Mouse (Mus musculus): ENCODE results near the gene Lpgat1. TPM values are rescaled to one million over a fixed set of nuclear protein-coding genes. Genes with fewer than 3 reads are reported as not detected.

The Lpgat1 gene
- polyA plus RNA-seq, 1 experiment: 16.3 TPM

DNA sequence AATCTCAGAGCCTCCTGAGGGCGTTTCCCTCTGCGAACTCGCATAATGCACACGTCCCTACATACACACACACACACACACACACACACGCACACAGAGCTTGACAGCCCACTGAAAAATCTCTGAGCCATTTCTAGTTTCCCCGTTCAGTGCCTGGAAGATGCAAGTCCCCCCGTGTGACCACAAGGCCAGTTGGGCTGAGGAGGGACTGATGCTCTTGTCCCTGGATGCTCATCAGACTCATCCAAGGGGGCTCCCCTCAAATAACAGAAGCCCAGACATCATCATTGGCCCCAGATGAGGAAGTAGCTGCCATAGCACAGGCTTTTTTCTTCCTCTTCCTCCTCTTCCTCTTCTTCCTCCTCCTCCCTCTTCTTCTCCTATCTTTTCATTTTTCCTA is 90.3 kb downstream of the Lpgat1 start:
- no peak overlapping the region for H3K4me3 ChIP-seq
- no peak overlapping the region for H3K4me2 ChIP-seq (ENCODE audit: low read depth)
- H3K79me2 ChIP-seq (ENCODE audit: control insufficient read depth, insufficient read depth): no peaks in the 10 kb centered on the region
- no peak overlapping the region for H3ac ChIP-seq (ENCODE audit: control insufficient read depth, insufficient read length)
- TF ChIP-seq USF1 (IDR thresholded peaks at IDR 0.05; ENCODE audit: low read depth) (no peak), MAX (IDR thresholded peaks at IDR 0.05; ENCODE audit: low read depth) (no peak), POLR2A (IDR thresholded peaks at IDR 0.05; ENCODE audit: insufficient read length, low read depth) (no peak), REST (IDR thresholded peaks at IDR 0.05; ENCODE audit: insufficient read depth, insufficient read length) (no peak), MYOG (IDR thresholded peaks at IDR 0.05; ENCODE audit: control insufficient read depth in 1 of 3, insufficient read depth in 1 of 3, insufficient read length in 2 of 3, low read depth in 2 of 3) (no peak), TCF3 (IDR thresholded peaks at IDR 0.05; ENCODE audit: insufficient read length, low read depth) (no peak), SRF (IDR thresholded peaks at IDR 0.05; ENCODE audit: control insufficient read depth, insufficient read length, low read depth) (no peak), POLR2AphosphoS2 (IDR thresholded peaks at IDR 0.05; ENCODE audit: insufficient read length, low read depth) (no peak), TCF12 (IDR thresholded peaks at IDR 0.05; ENCODE audit: insufficient read depth, poor library complexity, severe bottlenecking) (no peak), MYOD1 (IDR thresholded peaks at IDR 0.05; ENCODE audit: control insufficient read depth in 1 of 3, insufficient read length in 2 of 3, low read depth in 2 of 3) (no peak), CEBPB (IDR thresholded peaks at IDR 0.05; ENCODE audit: insufficient read depth, poor library complexity, severe bottlenecking) (no peak), E2F4 (IDR thresholded peaks at IDR 0.05; ENCODE audit: insufficient read depth) (no peak)
- no peaks in the 10 kb centered on the region for H3K36me3 ChIP-seq (ENCODE audit: control insufficient read depth, insufficient read depth)
- H3K27me3 ChIP-seq (ENCODE audit: control insufficient read depth, insufficient read depth, insufficient read length): no peaks in the 10 kb centered on the region

DNA sequence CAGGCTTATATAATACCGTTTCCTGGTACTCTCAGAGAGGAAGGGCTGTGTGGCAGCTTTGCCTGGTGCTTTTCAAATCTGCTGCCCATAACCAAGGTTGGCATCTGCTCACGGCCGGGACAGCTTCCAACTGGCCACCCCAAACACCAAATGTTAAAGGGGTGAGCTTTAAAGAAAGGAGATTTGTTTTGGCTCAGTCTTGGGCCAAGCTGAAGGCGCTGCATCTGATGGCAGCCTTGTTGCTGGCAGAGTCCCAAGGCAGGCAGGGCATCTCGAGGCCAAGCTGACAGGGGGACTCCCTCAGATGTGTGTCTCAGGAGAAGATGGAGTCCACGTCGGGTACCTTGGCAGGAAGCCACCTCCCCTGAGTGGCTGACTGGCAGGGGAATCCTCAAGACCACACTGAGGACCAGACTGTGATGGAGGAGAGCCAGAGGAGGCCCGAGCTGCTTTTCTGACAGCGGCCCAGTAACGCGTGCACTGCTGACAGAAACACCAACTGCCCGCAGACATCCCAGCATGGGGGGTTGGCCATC is 91.1 kb downstream of the Lpgat1 start:
- Histone ChIP-seq H3K79me2 (ENCODE audit: control insufficient read depth, insufficient read depth) (no peaks in the 10 kb centered on the region), H3ac (ENCODE audit: control insufficient read depth, insufficient read length) (no peak overlapping the region), H3K4me2 (ENCODE audit: low read depth) (no peak overlapping the region), H3K4me3 (no peak overlapping the region), H3K27me3 (ENCODE audit: control insufficient read depth, insufficient read depth, insufficient read length) (no peaks in the 10 kb centered on the region), H3K36me3 (ENCODE audit: control insufficient read depth, insufficient read depth) (no peaks in the 10 kb centered on the region)
- TF ChIP-seq MAX (IDR thresholded peaks at IDR 0.05; ENCODE audit: low read depth) (no peak), POLR2AphosphoS2 (IDR thresholded peaks at IDR 0.05; ENCODE audit: insufficient read length, low read depth) (no peak), MYOG (IDR thresholded peaks at IDR 0.05; ENCODE audit: control insufficient read depth in 1 of 3, insufficient read depth in 1 of 3, insufficient read length in 2 of 3, low read depth in 2 of 3) (no peak), TCF3 (IDR thresholded peaks at IDR 0.05; ENCODE audit: insufficient read length, low read depth) (no peak), E2F4 (IDR thresholded peaks at IDR 0.05; ENCODE audit: insufficient read depth) (no peak), USF1 (IDR thresholded peaks at IDR 0.05; ENCODE audit: low read depth) (no peak), MYOD1 (IDR thresholded peaks at IDR 0.05; ENCODE audit: control insufficient read depth in 1 of 3, insufficient read length in 2 of 3, low read depth in 2 of 3) (no peak), SRF (IDR thresholded peaks at IDR 0.05; ENCODE audit: control insufficient read depth, insufficient read length, low read depth) (no peak), REST (IDR thresholded peaks at IDR 0.05; ENCODE audit: insufficient read depth, insufficient read length) (no peak), CEBPB (IDR thresholded peaks at IDR 0.05; ENCODE audit: insufficient read depth, poor library complexity, severe bottlenecking) (no peak), POLR2A (IDR thresholded peaks at IDR 0.05; ENCODE audit: insufficient read length, low read depth) (no peak), TCF12 (IDR thresholded peaks at IDR 0.05; ENCODE audit: insufficient read depth, poor library complexity, severe bottlenecking) (no peak)

DNA sequence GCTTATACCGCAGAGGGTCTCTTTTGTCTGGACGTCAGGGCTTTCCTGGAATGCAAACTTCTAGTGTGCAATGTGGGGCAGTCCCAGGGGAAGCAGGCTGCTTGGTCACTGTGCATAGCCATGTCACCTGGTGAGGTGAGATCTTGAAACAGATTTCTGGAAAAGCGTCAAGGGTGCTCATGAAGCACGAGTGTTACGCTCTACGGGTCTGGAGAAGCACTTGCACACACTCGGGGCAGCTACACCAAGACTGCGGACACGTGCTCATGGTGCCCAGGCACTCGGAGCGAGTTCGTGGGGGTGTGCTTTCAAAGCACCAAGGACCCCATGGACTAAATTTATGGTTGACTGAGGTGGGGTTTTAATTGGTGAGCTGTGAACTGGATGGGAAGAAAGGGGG is 94.1 kb downstream of the Lpgat1 start:
- no peak overlapping the region for H3K4me2 ChIP-seq (ENCODE audit: low read depth)
- H3K27me3 ChIP-seq (ENCODE audit: control insufficient read depth, insufficient read depth, insufficient read length): no peaks in the 10 kb centered on the region
- H3ac ChIP-seq (ENCODE audit: control insufficient read depth, insufficient read length): no peak overlapping the region
- TF ChIP-seq POLR2A (IDR thresholded peaks at IDR 0.05; ENCODE audit: insufficient read length, low read depth): no peak
- no peak for TF ChIP-seq TCF3 (IDR thresholded peaks at IDR 0.05; ENCODE audit: insufficient read length, low read depth)
- no peaks in the 10 kb centered on the region for H3K79me2 ChIP-seq (ENCODE audit: control insufficient read depth, insufficient read depth)
- H3K4me3 ChIP-seq: no peak overlapping the region
- H3K36me3 ChIP-seq (ENCODE audit: control insufficient read depth, insufficient read depth): no peaks in the 10 kb centered on the region

DNA sequence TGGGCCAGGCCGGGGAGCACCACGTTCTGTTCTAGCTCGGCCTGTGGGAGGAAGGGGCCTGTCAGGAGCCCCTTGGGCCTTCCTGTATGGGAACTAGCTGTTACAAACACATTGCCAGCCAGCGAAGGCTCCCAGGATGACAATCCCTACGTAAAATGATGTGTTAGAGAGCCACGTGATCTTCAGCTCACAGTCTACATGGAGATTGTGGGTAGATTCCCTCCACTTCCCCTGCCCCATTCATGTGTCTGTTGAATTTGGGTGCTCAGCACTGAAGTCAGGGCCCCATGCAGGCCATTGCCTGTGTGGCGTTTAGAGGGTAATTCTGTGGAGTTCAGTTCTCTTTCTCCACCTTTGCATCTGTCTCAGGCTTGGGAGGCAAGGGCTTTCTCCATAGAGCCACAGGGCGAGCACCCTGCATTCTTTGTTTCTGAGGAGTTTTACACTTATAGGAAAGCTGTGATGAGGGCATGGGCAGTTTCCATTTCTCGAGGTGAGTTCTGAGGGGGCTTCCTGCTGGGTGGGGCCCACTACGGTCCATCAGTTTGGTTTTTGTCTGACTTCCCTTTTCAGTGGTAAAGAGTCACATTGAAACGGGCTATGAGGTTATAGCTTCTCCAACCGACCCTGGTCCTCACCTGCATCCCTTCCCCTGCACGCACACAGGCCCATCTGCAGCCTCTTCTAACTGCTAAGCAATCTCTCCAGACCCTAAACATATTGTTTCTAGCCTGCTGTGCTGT is 95.5 kb downstream of the Lpgat1 start:
- Histone ChIP-seq H3K4me3 (no peak overlapping the region), H3K79me2 (ENCODE audit: control insufficient read depth, insufficient read depth) (no peaks in the 10 kb centered on the region), H3K36me3 (ENCODE audit: control insufficient read depth, insufficient read depth) (no peaks in the 10 kb centered on the region), H3K4me2 (ENCODE audit: low read depth) (no peak overlapping the region), H3K27me3 (ENCODE audit: control insufficient read depth, insufficient read depth, insufficient read length) (no peaks in the 10 kb centered on the region), H3ac (ENCODE audit: control insufficient read depth, insufficient read length) (no peak overlapping the region)
- TF ChIP-seq USF1 (IDR thresholded peaks at IDR 0.05; ENCODE audit: low read depth) (no peak), REST (IDR thresholded peaks at IDR 0.05; ENCODE audit: insufficient read depth, insufficient read length) (no peak), E2F4 (IDR thresholded peaks at IDR 0.05; ENCODE audit: insufficient read depth) (no peak), TCF3 (IDR thresholded peaks at IDR 0.05; ENCODE audit: insufficient read length, low read depth) (no peak), CEBPB (IDR thresholded peaks at IDR 0.05; ENCODE audit: insufficient read depth, poor library complexity, severe bottlenecking) (no peak), POLR2A (IDR thresholded peaks at IDR 0.05; ENCODE audit: insufficient read length, low read depth) (no peak), TCF12 (IDR thresholded peaks at IDR 0.05; ENCODE audit: insufficient read depth, poor library complexity, severe bottlenecking) (no peak), MYOD1 (IDR thresholded peaks at IDR 0.05; ENCODE audit: control insufficient read depth in 1 of 3, insufficient read length in 2 of 3, low read depth in 2 of 3) (no peak), POLR2AphosphoS2 (IDR thresholded peaks at IDR 0.05; ENCODE audit: insufficient read length, low read depth) (no peak), SRF (IDR thresholded peaks at IDR 0.05; ENCODE audit: control insufficient read depth, insufficient read length, low read depth) (no peak), MAX (IDR thresholded peaks at IDR 0.05; ENCODE audit: low read depth) (no peak), MYOG (IDR thresholded peaks at IDR 0.05; ENCODE audit: control insufficient read depth in 1 of 3, insufficient read depth in 1 of 3, insufficient read length in 2 of 3, low read depth in 2 of 3) (no peak)
